Mouse (Mus musculus) cerebellum, adult 2 months (tissue): Measurements from ENCODE around the gene Ell2.

Experiments
- CTCF ChIP-seq: fragments of 200-500 bp; IDR thresholded peaks from 2 replicates; pipeline ENCODE4 v1.5.1; 2011; ENCODE audit warnings: low read depth, mild to moderate bottlenecking, control low read depth, low read length, moderate library complexity, borderline replicate concordance; ENCODE audit not compliant: insufficient read depth
- POLR2A ChIP-seq: fragments of 200-500 bp; IDR thresholded peaks from 2 replicates; pipeline ENCODE4 v1.6.1; 2011; ENCODE audit warnings: low read length, control low read depth, borderline replicate concordance; ENCODE audit not compliant: insufficient read depth

DNA sequence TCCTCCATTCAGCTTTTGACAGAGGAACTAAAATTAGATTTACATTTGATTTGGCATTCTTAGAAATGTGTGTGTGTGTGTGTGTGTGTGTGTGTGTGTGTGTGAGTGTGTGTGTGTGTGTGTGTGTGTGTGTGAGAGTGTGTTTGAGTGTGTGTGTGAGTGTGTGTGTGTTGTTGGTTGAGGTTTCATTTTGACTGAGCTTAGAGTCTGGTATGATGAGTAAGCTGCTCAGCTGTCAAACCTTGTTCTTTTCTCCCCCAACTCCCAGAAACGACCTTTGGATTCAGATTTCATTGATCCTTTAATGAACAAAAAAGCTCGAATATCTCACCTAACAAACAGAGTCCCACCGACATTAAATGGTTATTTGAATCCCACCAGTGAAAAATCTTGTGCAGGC, 56.7 kb downstream of the Ell2 start:
- TF ChIP-seq CTCF = no peak
- TF ChIP-seq POLR2A = no peak
